Mouse (Mus musculus): Measurements from ENCODE around the gene Cchcr1. TPM values are rescaled to one million over a fixed set of nuclear protein-coding genes. Genes with fewer than 3 reads are reported as not detected.
"Not testable (repeated sequence)": the region's sequence is repeated elsewhere in the genome, so short reads cannot be mapped to it uniquely, and the experiment has no call there.

The Cchcr1 gene
- polyA plus RNA-seq, 1 experiment from 2014 or later, result 19.1 TPM

DNA sequence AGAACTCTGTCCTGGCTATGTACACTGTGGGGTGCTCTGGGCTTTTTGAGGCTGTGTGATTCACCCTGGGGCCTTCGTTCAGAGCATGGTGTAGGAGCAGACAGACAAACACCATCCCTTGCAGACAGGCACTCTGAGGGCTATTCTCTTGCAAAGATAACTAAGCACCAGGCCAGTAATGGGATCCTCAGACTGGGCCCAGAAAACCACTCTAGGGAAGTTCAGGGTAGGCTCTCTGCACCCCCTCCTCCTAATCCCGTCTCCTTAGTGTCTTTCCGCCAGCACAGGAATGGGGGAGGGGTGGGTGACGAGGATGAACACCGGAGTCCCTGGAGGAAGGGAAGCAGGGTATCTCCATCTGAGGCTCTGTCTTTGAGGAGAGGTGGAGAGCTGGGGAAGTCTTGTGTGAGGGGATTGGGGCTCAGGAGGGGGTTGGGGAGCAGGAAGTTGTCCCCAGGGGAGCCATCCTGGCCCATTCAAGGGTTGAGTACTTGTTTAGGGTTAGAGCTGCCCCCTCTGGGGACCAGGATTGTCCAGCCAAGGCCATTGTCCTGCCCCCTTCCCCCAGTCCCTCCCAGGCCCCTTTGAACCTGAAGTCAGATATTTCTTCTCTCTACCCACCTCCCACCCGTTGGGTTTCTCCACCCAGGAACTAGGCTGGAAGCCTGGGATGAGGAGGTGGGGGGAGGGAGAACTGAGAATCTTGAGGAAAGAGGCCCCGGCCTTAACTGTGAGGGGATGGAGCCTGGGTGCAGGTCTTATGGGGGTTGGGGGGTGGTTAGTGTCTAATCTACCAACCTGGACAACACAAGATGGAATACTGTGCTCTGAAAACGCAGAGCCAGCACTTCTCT is 12.0 kb upstream of the Cchcr1 start:
- H3K36me3 ChIP-seq (replicated peaks), result no peaks in the 10 kb centered on the region
- no peak overlapping the region for H3K4me2 ChIP-seq
- WGBS, result 15% methylated on average over 8 of the region's 8 CpGs
- no peak overlapping the region for H3K4me3 ChIP-seq (replicated peaks)
- no peak for ATAC-seq (ENCODE audit: low FRiP score)
- H3K27me3 ChIP-seq, result peaks cover 55% of the 10 kb centered on the region
- H3K9me3 ChIP-seq, result no peaks in the 10 kb centered on the region
- H3K27ac ChIP-seq, result no peak overlapping the region
- H3K9ac ChIP-seq, result no peak overlapping the region
- H3K4me1 ChIP-seq, result peaks cover 15% of the 10 kb centered on the region

- no peak within 1 kb of the TSS for H3K27ac ChIP-seq
- H3K9ac ChIP-seq, result no peak within 1 kb of the TSS
- H3K4me2 ChIP-seq, result no peak within 1 kb of the TSS
- 27% methylated on average over 13 of the region's 13 CpGs for WGBS
- H3K9me3 ChIP-seq, result no peaks in the 10 kb centered on the region
- H3K36me3 ChIP-seq (replicated peaks), result no peaks in the 10 kb centered on the region
- no peak for ATAC-seq (ENCODE audit: low FRiP score)
- peaks cover 55% of the 10 kb centered on the region for H3K27me3 ChIP-seq
- no peak within 1 kb of the TSS for H3K4me3 ChIP-seq (replicated peaks)
- peaks cover 15% of the 10 kb centered on the region for H3K4me1 ChIP-seq
Observed at GRCm38 (mm10) chr17:35505776-35506175, 11.1 kb upstream of the Cchcr1 start, which contains the start of gene Pou5f1. Pou5f1 (plus strand) TSS chr17:35506018.

- H3K27me3 ChIP-seq, result peaks cover 55% of the 10 kb centered on the region
- WGBS, result 11% methylated on average over 10 of the region's 10 CpGs
Observed at GRCm38 (mm10) chr17:35506881-35507280, 10.0 kb upstream of the Cchcr1 start.

GRCm38 (mm10) chr17:35507556-35508260 is 9.2 kb upstream of the Cchcr1 start:
- peaks cover 10% of the 10 kb centered on the region for H3K4me1 ChIP-seq
- H3K27me3 ChIP-seq, result peaks cover 55% of the 10 kb centered on the region
- 22% methylated on average over 13 of the region's 13 CpGs for WGBS
- no peak for ATAC-seq (ENCODE audit: low FRiP score)
- no peaks in the 10 kb centered on the region for H3K9me3 ChIP-seq
- peaks cover 6% of the 10 kb centered on the region; the same call in 1 of the 2 replicates for H3K36me3 ChIP-seq (replicated peaks)
- no peak overlapping the region for H3K9ac ChIP-seq
- no peak overlapping the region for H3K4me3 ChIP-seq (replicated peaks)
- H3K27ac ChIP-seq, result no peak overlapping the region
- no peak overlapping the region for H3K4me2 ChIP-seq

More at GRCm38 (mm10) chr17:35506881-35507280, 10.0 kb upstream of the Cchcr1 start:
- no peak overlapping the region for H3K27ac ChIP-seq
- no peak overlapping the region for H3K9ac ChIP-seq
- no peak for ATAC-seq (ENCODE audit: low FRiP score)
- H3K36me3 ChIP-seq (replicated peaks), result no peaks in the 10 kb centered on the region
- no peak overlapping the region for H3K4me3 ChIP-seq (replicated peaks)
- H3K9me3 ChIP-seq, result no peaks in the 10 kb centered on the region
- peaks cover 15% of the 10 kb centered on the region for H3K4me1 ChIP-seq
- no peak overlapping the region for H3K4me2 ChIP-seq

DNA sequence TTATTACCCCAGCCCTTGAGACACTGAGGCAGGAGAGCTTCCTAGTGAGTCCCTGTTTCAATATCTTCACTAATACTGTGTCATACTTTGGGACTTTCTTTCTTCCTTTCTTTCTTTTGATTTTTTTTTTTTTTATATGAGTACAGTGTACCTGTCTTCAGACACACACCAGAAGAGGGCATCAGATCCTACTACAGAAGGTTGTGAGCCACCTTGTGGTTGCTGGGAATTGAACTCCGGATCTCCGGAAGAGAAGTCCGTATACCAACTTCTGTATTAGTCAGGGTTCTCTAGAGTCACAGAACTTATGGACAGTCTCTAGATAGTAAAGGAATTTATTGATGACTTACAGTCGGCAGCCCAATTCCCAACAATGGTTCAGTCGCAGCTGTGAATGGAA is 8.6 kb upstream of the Cchcr1 start:
- peaks cover 10% of the 10 kb centered on the region for H3K36me3 ChIP-seq (replicated peaks)
- peaks cover 55% of the 10 kb centered on the region for H3K27me3 ChIP-seq
- not testable (repeated sequence) for H3K27ac ChIP-seq; ATAC-seq (ENCODE audit: low FRiP score); H3K9me3 ChIP-seq; H3K4me3 ChIP-seq (replicated peaks); H3K9ac ChIP-seq; H3K4me1 ChIP-seq; H3K4me2 ChIP-seq
- 52% methylated on average over 5 of the region's 5 CpGs for WGBS

DNA sequence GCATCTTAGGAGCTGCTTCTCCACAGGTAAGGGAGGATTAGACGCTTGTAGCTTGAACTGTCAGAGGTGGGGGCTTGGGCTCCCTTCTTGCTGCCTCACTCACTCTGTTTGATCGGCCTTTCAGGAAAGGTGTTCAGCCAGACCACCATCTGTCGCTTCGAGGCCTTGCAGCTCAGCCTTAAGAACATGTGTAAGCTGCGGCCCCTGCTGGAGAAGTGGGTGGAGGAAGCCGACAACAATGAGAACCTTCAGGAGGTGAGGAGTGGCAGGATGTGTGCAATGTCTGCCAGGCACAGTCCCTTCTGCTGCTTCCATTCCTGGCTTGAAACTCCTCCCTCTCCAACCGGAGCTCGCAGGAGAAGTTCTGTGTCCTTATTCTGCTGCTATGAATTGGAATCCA is 7.6 kb upstream of the Cchcr1 start:
- no peaks in the 10 kb centered on the region for H3K9me3 ChIP-seq
- WGBS, result 29% methylated on average over 8 of the region's 8 CpGs
- H3K9ac ChIP-seq, result no peak overlapping the region
- no peak overlapping the region for H3K4me2 ChIP-seq
- no peak overlapping the region for H3K4me3 ChIP-seq (replicated peaks)
- peaks cover 10% of the 10 kb centered on the region for H3K36me3 ChIP-seq (replicated peaks)
- ATAC-seq (ENCODE audit: low FRiP score), result peak; percentile 25; the same call in 1 of the 2 replicates
- no peak overlapping the region for H3K27ac ChIP-seq
- peaks cover 12% of the 10 kb centered on the region for H3K4me1 ChIP-seq
- peaks cover 50% of the 10 kb centered on the region for H3K27me3 ChIP-seq

GRCm38 (mm10) chr17:35512916-35513626 is 3.8 kb upstream of the Cchcr1 start:
- WGBS, result 98% methylated on average over 7 of the region's 7 CpGs
- no peak overlapping the region for H3K4me2 ChIP-seq
- no peak overlapping the region for H3K27ac ChIP-seq
- peaks cover 12% of the 10 kb centered on the region for H3K27me3 ChIP-seq
- peaks cover 34% of the 10 kb centered on the region for H3K4me1 ChIP-seq
- H3K4me3 ChIP-seq (replicated peaks), result no peak overlapping the region
- H3K36me3 ChIP-seq (replicated peaks), result peaks cover 10% of the 10 kb centered on the region
- no peaks in the 10 kb centered on the region for H3K9me3 ChIP-seq
- H3K9ac ChIP-seq, result no peak overlapping the region
- no peak for ATAC-seq (ENCODE audit: low FRiP score)

DNA sequence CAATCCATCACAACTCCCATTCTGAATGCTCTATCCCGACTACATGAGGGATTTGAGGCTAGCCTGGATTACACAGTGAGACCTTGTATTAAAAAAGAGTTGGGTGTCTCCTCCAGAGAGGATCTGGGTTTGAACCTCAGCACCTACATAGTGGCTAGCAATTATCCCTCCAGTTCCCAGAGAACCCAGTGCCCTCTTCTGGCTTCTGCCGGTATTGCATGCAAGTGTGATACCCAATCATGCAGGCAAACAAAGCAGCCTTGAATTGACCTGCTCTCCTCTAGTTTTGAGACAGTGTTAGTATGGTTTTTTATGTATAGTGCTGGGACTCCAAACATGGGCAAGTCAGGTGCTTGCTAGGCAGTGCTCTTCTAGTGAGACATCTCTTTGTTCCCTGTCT is 3.0 kb upstream of the Cchcr1 start:
- 21% methylated on average over 2 of the region's 2 CpGs for WGBS
- Histone ChIP-seq H3K9me3 (no peaks in the 10 kb centered on the region), H3K27me3 (peaks cover 7% of the 10 kb centered on the region), H3K27ac (no peak overlapping the region), H3K4me3 (replicated peaks) (no peak overlapping the region), H3K4me2 (peak overlapping the region; percentile 77; the same call in 1 of the 2 replicates), H3K4me1 (peaks cover 38% of the 10 kb centered on the region), H3K36me3 (replicated peaks) (peaks cover 10% of the 10 kb centered on the region), H3K9ac (no peak overlapping the region)
- ATAC-seq (ENCODE audit: low FRiP score), result no peak

DNA sequence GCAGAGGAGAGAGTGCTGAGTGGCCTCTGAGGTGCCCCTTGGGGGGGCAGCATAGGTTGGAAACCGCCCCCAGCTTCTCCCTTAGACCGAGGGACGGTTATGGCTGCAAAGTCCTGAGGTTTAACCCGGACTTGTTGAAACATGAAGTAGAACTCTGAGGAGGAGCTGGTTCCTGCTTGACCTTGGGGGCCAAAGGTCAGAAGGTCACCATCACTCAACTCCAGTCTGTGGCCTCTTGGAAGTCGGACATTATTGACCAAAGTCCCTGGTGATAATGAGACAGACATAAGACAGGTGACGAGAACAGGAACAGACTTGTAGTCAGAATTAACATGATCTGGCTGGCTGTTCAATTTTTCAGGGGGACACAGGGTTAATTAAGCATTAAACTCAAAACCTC is 2.1 kb upstream of the Cchcr1 start:
- H3K27ac ChIP-seq, result no peak overlapping the region
- H3K36me3 ChIP-seq (replicated peaks), result peaks cover 10% of the 10 kb centered on the region
- peak overlapping the region; percentile 9; the same call in 1 of the 2 replicates for H3K9ac ChIP-seq
- WGBS, result 72% methylated on average over 6 of the region's 6 CpGs
- H3K4me1 ChIP-seq, result peaks cover 35% of the 10 kb centered on the region
- no peaks in the 10 kb centered on the region for H3K9me3 ChIP-seq
- H3K27me3 ChIP-seq, result 0 out of 2 replicates have a peak, but pooled peaks cover 1% of the 10 kb centered on the region
- ATAC-seq (ENCODE audit: low FRiP score), result no peak
- H3K4me2 ChIP-seq, result peak overlapping the region; percentile 77
- H3K4me3 ChIP-seq (replicated peaks), result 0 out of 2 replicates have a peak overlapping the region, but pooled peaks have one; percentile 2

DNA sequence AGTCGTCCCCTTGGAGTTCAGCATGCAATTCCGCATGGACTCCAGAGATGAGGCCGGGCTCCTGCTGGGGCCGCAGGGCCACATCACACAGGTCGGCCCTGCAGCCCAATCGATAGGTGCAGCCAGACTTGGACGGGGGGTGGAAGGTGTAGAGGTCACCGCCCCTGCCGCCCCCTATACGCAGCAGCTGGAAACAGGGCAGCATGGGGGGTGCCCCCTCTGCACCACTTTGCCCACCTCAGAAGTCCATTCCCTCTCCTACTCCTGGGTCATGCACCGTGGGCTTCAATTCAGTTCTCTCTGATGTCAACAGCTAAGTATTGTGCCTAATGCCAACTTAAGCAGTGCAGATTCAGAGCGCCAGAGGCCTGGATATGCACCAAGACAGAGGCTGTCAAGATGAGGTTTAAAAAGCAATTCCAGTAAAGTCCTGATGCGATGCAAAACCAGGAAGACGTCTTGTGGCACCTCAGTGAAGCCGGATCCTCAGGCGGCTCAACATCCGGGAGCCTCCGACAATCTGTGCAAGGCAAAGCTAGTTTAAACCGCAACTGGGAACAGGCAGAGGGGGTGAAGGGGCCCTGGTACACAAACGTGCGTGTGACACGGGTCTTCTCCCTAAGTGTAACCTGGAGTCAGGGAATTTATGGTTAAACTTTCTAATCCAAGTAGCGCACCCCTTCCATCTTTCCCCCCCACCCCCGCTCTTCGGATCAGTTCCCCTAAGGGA is 824 bp upstream of the Cchcr1 start:
- peak; percentile 18 for ATAC-seq (ENCODE audit: low FRiP score)
- peak overlapping the region; percentile 56 for H3K4me3 ChIP-seq (replicated peaks)
- WGBS, result 10% methylated on average over 25 of the region's 25 CpGs
- H3K9ac ChIP-seq, result peak overlapping the region; percentile 63
- peaks cover 15% of the 10 kb centered on the region for H3K36me3 ChIP-seq (replicated peaks)
- peak overlapping the region; percentile 77 for H3K4me2 ChIP-seq
- no peaks in the 10 kb centered on the region for H3K27me3 ChIP-seq
- no peaks in the 10 kb centered on the region for H3K9me3 ChIP-seq
- H3K27ac ChIP-seq, result 0 out of 2 replicates have a peak overlapping the region, but pooled peaks have one; percentile 13
- peaks cover 35% of the 10 kb centered on the region for H3K4me1 ChIP-seq

DNA sequence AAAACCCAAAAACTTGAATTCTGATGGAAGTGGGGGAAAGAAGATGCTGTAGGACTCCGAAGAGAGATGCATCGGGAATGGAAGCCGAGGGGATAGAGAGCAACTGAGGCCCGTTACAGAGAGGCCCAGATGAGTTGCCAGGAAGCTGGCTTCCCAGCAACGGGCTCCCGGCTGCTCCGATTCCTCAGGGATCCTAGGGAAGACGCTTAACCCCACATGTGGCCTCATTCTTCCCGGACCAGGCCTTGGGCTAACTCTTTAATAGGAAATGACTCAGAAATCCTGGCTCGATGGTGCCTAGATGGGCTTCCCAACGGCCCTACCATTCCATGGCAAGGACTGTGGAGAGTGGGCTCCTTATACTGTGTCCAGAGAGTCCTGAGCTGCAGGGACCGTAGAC is 626 bp downstream of the Cchcr1 start:
- no peaks in the 10 kb centered on the region for H3K27me3 ChIP-seq
- H3K4me1 ChIP-seq, result peaks cover 35% of the 10 kb centered on the region
- peaks cover 15% of the 10 kb centered on the region for H3K36me3 ChIP-seq (replicated peaks)
- no peak for ATAC-seq (ENCODE audit: low FRiP score)
- no peak overlapping the region for H3K27ac ChIP-seq
- H3K9ac ChIP-seq, result peak overlapping the region; percentile 63
- peak overlapping the region; percentile 56 for H3K4me3 ChIP-seq (replicated peaks)
- H3K4me2 ChIP-seq, result peak overlapping the region; percentile 77
- WGBS, result 9% methylated on average over 12 of the region's 12 CpGs
- no peaks in the 10 kb centered on the region for H3K9me3 ChIP-seq

All from forebrain, embryonic 12.5 days (tissue).